Mouse (Mus musculus): ENCODE measurements at regions not wholly inside any gene's neighbourhood (a gene's known extent, or its start where the extent isn't known, plus 50 kb on each side); places are given as distances from the start of the nearest gene placed in this dataset.

- H3K4me3 ChIP-seq (ENCODE audit: low read depth, low read length), result no peak overlapping the region
- no peak overlapping the region for H3K9ac ChIP-seq (ENCODE audit: low read depth, low read length)
- H3K27me3 ChIP-seq (replicated peaks; ENCODE audit: control insufficient read depth, insufficient read depth, low read length), result no peaks in the 10 kb centered on the region
- no peak overlapping the region for H3K27ac ChIP-seq (ENCODE audit: low read depth, low read length)
- no peak for ATAC-seq (replicated peaks; ENCODE audit: low FRiP score)
- H3K4me1 ChIP-seq (replicated peaks; ENCODE audit: control insufficient read depth, insufficient read depth, low read length), result no peaks in the 10 kb centered on the region
- 76% methylated on average over 12 of the region's 12 CpGs for WGBS
- DNase-seq (ENCODE audit: low spot score), result no peak
- no peaks in the 10 kb centered on the region for H3K36me3 ChIP-seq (ENCODE audit: control insufficient read depth, insufficient read depth, low read length)
- H3K9me3 ChIP-seq (ENCODE audit: control insufficient read depth, low read length), result no peaks in the 10 kb centered on the region
- H3K4me2 ChIP-seq, result no peak overlapping the region
Observed at GRCm38 (mm10) chr3:37936251-37936931, 212.1 kb upstream of the Gm5148 start.

DNA sequence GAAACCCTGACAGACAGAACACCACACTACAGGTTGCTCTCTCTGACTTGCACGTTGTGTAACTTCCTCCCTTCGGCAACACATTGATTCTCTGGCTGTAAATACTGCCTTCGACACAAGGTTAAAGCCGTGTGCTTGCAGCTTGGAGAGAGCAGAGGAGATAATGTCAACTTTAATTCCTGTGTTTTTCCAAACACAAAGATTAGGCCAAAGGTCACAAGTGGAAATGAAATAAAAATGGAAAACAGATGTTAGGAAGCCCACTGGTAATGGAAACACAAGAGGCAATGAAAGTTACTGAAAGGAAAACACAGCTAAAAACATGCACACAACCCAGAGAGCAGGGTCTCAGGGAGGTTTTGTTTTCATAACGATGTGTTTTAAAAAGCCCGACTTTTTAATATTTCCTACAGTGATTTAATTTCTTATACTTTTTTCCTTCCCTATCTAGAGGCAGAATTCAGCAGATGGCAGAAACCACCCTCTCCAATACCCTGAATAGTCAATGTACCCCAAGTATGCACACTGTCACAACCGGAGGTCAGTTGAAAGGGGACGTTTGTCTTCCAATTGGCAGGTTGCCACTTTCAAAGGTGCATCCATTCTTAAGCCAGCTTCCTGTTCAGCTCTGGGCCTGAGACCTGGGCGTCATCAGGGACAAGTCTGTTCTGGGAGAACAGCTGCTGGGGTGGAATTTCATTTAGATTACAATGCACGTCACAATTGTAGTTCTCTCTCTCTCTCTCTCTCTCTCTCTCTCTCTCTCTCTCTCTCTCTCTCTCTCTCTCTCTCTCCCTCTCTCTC, 210.8 kb upstream of the Gm5148 start:
- no peak for ATAC-seq (replicated peaks; ENCODE audit: low FRiP score)
- DNase-seq (ENCODE audit: low spot score), result no peak
- no peak overlapping the region for H3K4me3 ChIP-seq (ENCODE audit: low read depth, low read length)
- no peaks in the 10 kb centered on the region for H3K36me3 ChIP-seq (ENCODE audit: control insufficient read depth, insufficient read depth, low read length)
- H3K27ac ChIP-seq (ENCODE audit: low read depth, low read length), result 0 out of 2 replicates have a peak overlapping the region, but pooled peaks have one; percentile 16
- 33% methylated on average over 10 of the region's 10 CpGs for WGBS
- no peaks in the 10 kb centered on the region for H3K4me1 ChIP-seq (replicated peaks; ENCODE audit: control insufficient read depth, insufficient read depth, low read length)
- no peak overlapping the region for H3K9ac ChIP-seq (ENCODE audit: low read depth, low read length)
- no peaks in the 10 kb centered on the region for H3K9me3 ChIP-seq (ENCODE audit: control insufficient read depth, low read length)
- no peaks in the 10 kb centered on the region for H3K27me3 ChIP-seq (replicated peaks; ENCODE audit: control insufficient read depth, insufficient read depth, low read length)
- H3K4me2 ChIP-seq, result no peak overlapping the region; the same call in 1 of the 2 replicates

- Histone ChIP-seq H3K27me3 (replicated peaks; ENCODE audit: control insufficient read depth, insufficient read depth, low read length) (no peaks in the 10 kb centered on the region), H3K27ac (ENCODE audit: low read depth, low read length) (no peak overlapping the region), H3K36me3 (ENCODE audit: control insufficient read depth, insufficient read depth, low read length) (no peaks in the 10 kb centered on the region), H3K4me2 (no peak overlapping the region), H3K9me3 (ENCODE audit: control insufficient read depth, low read length) (no peaks in the 10 kb centered on the region), H3K9ac (ENCODE audit: low read depth, low read length) (no peak overlapping the region), H3K4me1 (replicated peaks; ENCODE audit: control insufficient read depth, insufficient read depth, low read length) (no peaks in the 10 kb centered on the region), H3K4me3 (ENCODE audit: low read depth, low read length) (no peak overlapping the region)
- DNase-seq (ENCODE audit: low spot score) (no peak), ATAC-seq (replicated peaks; ENCODE audit: low FRiP score) (no peak)
- whole genome bisulfite sequencing, result 70% methylated on average over 2 of the region's 2 CpGs
Observed at GRCm38 (mm10) chr3:37934236-37934635, 209.9 kb upstream of the Gm5148 start.

- no peak for ATAC-seq (replicated peaks; ENCODE audit: low FRiP score)
- Histone ChIP-seq H3K4me1 (replicated peaks; ENCODE audit: control insufficient read depth, insufficient read depth, low read length) (no peaks in the 10 kb centered on the region), H3K4me3 (ENCODE audit: low read depth, low read length) (no peak overlapping the region), H3K9ac (ENCODE audit: low read depth, low read length) (no peak overlapping the region), H3K27me3 (replicated peaks; ENCODE audit: control insufficient read depth, insufficient read depth, low read length) (no peaks in the 10 kb centered on the region), H3K9me3 (ENCODE audit: control insufficient read depth, low read length) (peaks cover 2% of the 10 kb centered on the region; the same call in 1 of the 2 replicates), H3K36me3 (ENCODE audit: control insufficient read depth, insufficient read depth, low read length) (no peaks in the 10 kb centered on the region), H3K4me2 (no peak overlapping the region), H3K27ac (ENCODE audit: low read depth, low read length) (no peak overlapping the region)
- WGBS, result 79% methylated on average over 6 of the region's 6 CpGs
- DNase-seq (ENCODE audit: low spot score), result no peak
Observed at GRCm38 (mm10) chr3:37928731-37929130, 204.4 kb upstream of the Gm5148 start.

GRCm38 (mm10) chr3:37919450-37920156, 195.3 kb upstream of the Gm5148 start:
- no peak overlapping the region for H3K27ac ChIP-seq (ENCODE audit: low read depth, low read length)
- no peaks in the 10 kb centered on the region for H3K36me3 ChIP-seq (ENCODE audit: control insufficient read depth, insufficient read depth, low read length)
- no peaks in the 10 kb centered on the region for H3K27me3 ChIP-seq (replicated peaks; ENCODE audit: control insufficient read depth, insufficient read depth, low read length)
- H3K9ac ChIP-seq (ENCODE audit: low read depth, low read length), result no peak overlapping the region
- no peaks in the 10 kb centered on the region for H3K9me3 ChIP-seq (ENCODE audit: control insufficient read depth, low read length)
- DNase-seq (ENCODE audit: low spot score) (no peak), ATAC-seq (replicated peaks; ENCODE audit: low FRiP score) (no peak)
- no peak overlapping the region for H3K4me2 ChIP-seq
- WGBS, result 69% methylated on average over 4 of the region's 4 CpGs
- H3K4me3 ChIP-seq (ENCODE audit: low read depth, low read length), result no peak overlapping the region
- H3K4me1 ChIP-seq (replicated peaks; ENCODE audit: control insufficient read depth, insufficient read depth, low read length), result no peaks in the 10 kb centered on the region

- Histone ChIP-seq H3K36me3 (ENCODE audit: control insufficient read depth, insufficient read depth, low read length) (no peaks in the 10 kb centered on the region), H3K9me3 (ENCODE audit: control insufficient read depth, low read length) (no peaks in the 10 kb centered on the region), H3K4me1 (replicated peaks; ENCODE audit: control insufficient read depth, insufficient read depth, low read length) (no peaks in the 10 kb centered on the region), H3K4me2 (no peak overlapping the region), H3K27me3 (replicated peaks; ENCODE audit: control insufficient read depth, insufficient read depth, low read length) (no peaks in the 10 kb centered on the region), H3K4me3 (ENCODE audit: low read depth, low read length) (no peak overlapping the region), H3K27ac (ENCODE audit: low read depth, low read length) (no peak overlapping the region), H3K9ac (ENCODE audit: low read depth, low read length) (no peak overlapping the region)
- 54% methylated on average over 14 of the region's 14 CpGs for WGBS
- no peak for DNase-seq (ENCODE audit: low spot score)
- no peak for ATAC-seq (replicated peaks; ENCODE audit: low FRiP score)
Observed at GRCm38 (mm10) chr3:37916786-37917479, 192.6 kb upstream of the Gm5148 start.

DNA sequence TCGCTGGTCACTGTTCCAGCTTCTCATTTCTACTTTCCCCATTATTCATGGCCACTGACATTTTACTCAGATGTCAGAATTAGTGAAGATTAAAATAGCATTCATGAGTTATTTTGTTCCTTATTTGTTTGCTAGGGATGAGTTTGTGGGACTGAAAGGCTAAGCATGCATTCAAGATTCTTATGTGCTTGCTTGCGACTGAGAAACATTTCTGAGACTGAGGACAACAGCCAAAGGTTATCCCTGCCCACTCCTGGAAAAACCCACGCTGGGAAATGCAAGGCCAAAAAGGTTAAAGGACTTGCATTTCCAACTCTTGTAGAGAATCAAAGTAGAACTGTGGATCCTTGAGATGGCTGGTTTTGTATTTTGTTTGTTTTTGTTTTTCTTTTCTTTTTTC, 192.0 kb upstream of the Gm5148 start:
- H3K36me3 ChIP-seq (ENCODE audit: control insufficient read depth, insufficient read depth, low read length), result no peaks in the 10 kb centered on the region
- WGBS, result 67% methylated on average over 3 of the region's 3 CpGs
- no peak overlapping the region for H3K27ac ChIP-seq (ENCODE audit: low read depth, low read length)
- H3K9me3 ChIP-seq (ENCODE audit: control insufficient read depth, low read length), result no peaks in the 10 kb centered on the region
- no peak overlapping the region for H3K4me2 ChIP-seq
- H3K4me3 ChIP-seq (ENCODE audit: low read depth, low read length), result no peak overlapping the region
- H3K4me1 ChIP-seq (replicated peaks; ENCODE audit: control insufficient read depth, insufficient read depth, low read length), result no peaks in the 10 kb centered on the region
- no peak for DNase-seq (ENCODE audit: low spot score)
- ATAC-seq (replicated peaks; ENCODE audit: low FRiP score), result no peak
- H3K27me3 ChIP-seq (replicated peaks; ENCODE audit: control insufficient read depth, insufficient read depth, low read length), result no peaks in the 10 kb centered on the region
- H3K9ac ChIP-seq (ENCODE audit: low read depth, low read length), result no peak overlapping the region

- no peak for DNase-seq (ENCODE audit: low spot score)
- Histone ChIP-seq H3K36me3 (ENCODE audit: control insufficient read depth, insufficient read depth, low read length) (no peaks in the 10 kb centered on the region), H3K4me2 (no peak overlapping the region), H3K27ac (ENCODE audit: low read depth, low read length) (no peak overlapping the region), H3K4me1 (replicated peaks; ENCODE audit: control insufficient read depth, insufficient read depth, low read length) (no peaks in the 10 kb centered on the region), H3K27me3 (replicated peaks; ENCODE audit: control insufficient read depth, insufficient read depth, low read length) (no peaks in the 10 kb centered on the region), H3K4me3 (ENCODE audit: low read depth, low read length) (no peak overlapping the region), H3K9me3 (ENCODE audit: control insufficient read depth, low read length) (no peaks in the 10 kb centered on the region), H3K9ac (ENCODE audit: low read depth, low read length) (no peak overlapping the region)
- WGBS, result 63% methylated on average over 2 of the region's 2 CpGs
- no peak for ATAC-seq (replicated peaks; ENCODE audit: low FRiP score)
Observed at GRCm38 (mm10) chr3:37915673-37916072, 191.4 kb upstream of the Gm5148 start.

All from liver, embryonic 11.5 days (tissue).